Mouse (Mus musculus): ENCODE data around the gene Slc35f1. TPM values are rescaled to one million over a fixed set of nuclear protein-coding genes. Genes with fewer than 3 reads are reported as not detected.

Gene Slc35f1
- polyA plus RNA-seq, 1 experiment from 2014 or later: 18.6 TPM

GRCm38 (mm10) chr10:53120608-53121007, 430.3 kb downstream of the Slc35f1 start:
- H3K9ac ChIP-seq (ENCODE audit: low read length): no peak overlapping the region
- ATAC-seq (no peak), DNase-seq (ENCODE audit: low spot score) (no peak)
- no peak overlapping the region for H3K4me3 ChIP-seq (ENCODE audit: low read depth, low read length)
- H3K27ac ChIP-seq (ENCODE audit: low read depth, low read length): no peak overlapping the region
- H3K9me3 ChIP-seq (replicated peaks; ENCODE audit: control insufficient read depth, low read length): no peaks in the 10 kb centered on the region
- H3K4me1 ChIP-seq (ENCODE audit: control insufficient read depth, insufficient read depth, low read length): peaks cover 8% of the 10 kb centered on the region; the same call in 1 of the 2 replicates
- H3K36me3 ChIP-seq (ENCODE audit: control insufficient read depth, insufficient read depth, low read length): no peaks in the 10 kb centered on the region
- no peak overlapping the region for H3K4me2 ChIP-seq (ENCODE audit: low read length)
- H3K27me3 ChIP-seq (replicated peaks; ENCODE audit: control insufficient read depth, insufficient read depth, low read length): no peaks in the 10 kb centered on the region
- 100% methylated on average over 2 of the region's 2 CpGs for WGBS

DNA sequence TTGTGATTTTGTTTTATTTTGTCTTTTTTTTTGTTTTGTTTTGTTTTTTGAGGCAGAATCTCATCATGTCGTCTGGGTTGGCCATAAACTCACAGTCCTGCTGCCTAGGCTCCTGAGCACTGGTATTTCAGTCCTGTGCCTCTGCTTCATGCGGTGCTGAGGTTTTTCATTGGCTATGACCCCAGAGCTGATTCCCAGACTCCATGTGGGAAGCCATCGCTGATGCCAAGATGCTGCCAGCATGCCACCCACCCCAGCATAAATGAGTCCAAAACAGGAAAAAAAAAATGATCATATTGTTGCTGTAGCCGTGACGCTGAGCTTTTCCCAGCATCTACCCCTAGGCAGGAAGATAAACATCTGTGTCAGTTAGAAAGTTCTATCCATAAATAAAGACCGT, 434.0 kb downstream of the Slc35f1 start:
- DNase-seq (ENCODE audit: low spot score): no peak

DNA sequence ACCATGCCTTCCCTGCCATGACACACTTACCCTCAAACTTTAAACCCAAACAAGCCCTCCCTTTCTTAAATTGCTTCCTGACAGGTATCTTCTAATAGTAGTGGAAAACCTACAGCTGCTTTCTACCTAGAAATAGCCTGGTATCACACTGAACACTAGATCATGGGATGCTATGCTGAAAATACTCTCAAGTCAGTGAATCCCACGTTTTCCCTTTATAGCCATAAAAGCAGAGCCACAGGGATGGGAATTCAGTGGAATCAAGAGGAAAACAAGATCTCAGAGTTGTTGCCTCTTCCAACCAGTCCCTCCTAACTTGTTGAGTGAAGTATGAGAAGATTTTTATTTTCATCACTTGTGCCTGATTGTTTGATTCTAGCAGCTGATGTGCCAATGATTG, 442.4 kb downstream of the Slc35f1 start:
- Histone ChIP-seq H3K27ac (ENCODE audit: low read depth, low read length) (no peak overlapping the region), H3K36me3 (ENCODE audit: control insufficient read depth, insufficient read depth, low read length) (no peaks in the 10 kb centered on the region), H3K4me2 (ENCODE audit: low read length) (no peak overlapping the region), H3K4me1 (ENCODE audit: control insufficient read depth, insufficient read depth, low read length) (no peaks in the 10 kb centered on the region), H3K9me3 (replicated peaks; ENCODE audit: control insufficient read depth, low read length) (no peaks in the 10 kb centered on the region), H3K4me3 (ENCODE audit: low read depth, low read length) (no peak overlapping the region), H3K27me3 (replicated peaks; ENCODE audit: control insufficient read depth, insufficient read depth, low read length) (no peaks in the 10 kb centered on the region), H3K9ac (ENCODE audit: low read length) (no peak overlapping the region)
- ATAC-seq: no peak
- WGBS: 78% methylated on average over 1 of the region's 1 CpGs
- no peak for DNase-seq (ENCODE audit: low spot score)

More for the DNA sequence above, 434.0 kb downstream of the Slc35f1 start:
- Histone ChIP-seq H3K27ac (ENCODE audit: low read depth, low read length) (no peak overlapping the region), H3K36me3 (ENCODE audit: control insufficient read depth, insufficient read depth, low read length) (no peaks in the 10 kb centered on the region), H3K4me3 (ENCODE audit: low read depth, low read length) (no peak overlapping the region), H3K9me3 (replicated peaks; ENCODE audit: control insufficient read depth, low read length) (no peaks in the 10 kb centered on the region), H3K27me3 (replicated peaks; ENCODE audit: control insufficient read depth, insufficient read depth, low read length) (no peaks in the 10 kb centered on the region), H3K9ac (ENCODE audit: low read length) (no peak overlapping the region), H3K4me2 (ENCODE audit: low read length) (no peak overlapping the region), H3K4me1 (ENCODE audit: control insufficient read depth, insufficient read depth, low read length) (no peaks in the 10 kb centered on the region)
- 74% methylated on average over 6 of the region's 6 CpGs for WGBS
- no peak for ATAC-seq

DNA sequence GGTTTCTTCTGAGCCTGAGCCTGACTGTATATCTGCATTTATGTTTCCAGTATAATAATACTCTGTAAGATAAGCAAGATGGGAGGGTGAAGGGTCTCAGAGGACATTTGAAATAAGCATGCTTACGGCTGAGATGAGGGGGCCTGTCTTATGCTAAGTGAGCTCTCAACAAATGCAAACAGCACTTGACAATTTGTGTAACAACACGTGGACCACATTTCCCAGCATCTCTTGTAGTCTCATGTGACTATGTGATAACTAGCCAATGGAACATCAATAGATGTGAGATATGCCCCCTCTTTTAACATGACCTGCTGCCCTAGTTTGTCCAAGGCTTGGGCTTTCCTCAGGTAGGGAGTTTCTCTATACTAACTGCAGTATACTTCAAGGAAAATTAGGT, 460.0 kb downstream of the Slc35f1 start:
- no peaks in the 10 kb centered on the region for H3K4me1 ChIP-seq (ENCODE audit: control insufficient read depth, insufficient read depth, low read length)
- no peaks in the 10 kb centered on the region for H3K9me3 ChIP-seq (replicated peaks; ENCODE audit: control insufficient read depth, low read length)
- no peak overlapping the region for H3K4me2 ChIP-seq (ENCODE audit: low read length)
- H3K27ac ChIP-seq (ENCODE audit: low read depth, low read length): no peak overlapping the region
- ATAC-seq: no peak
- no peak overlapping the region for H3K4me3 ChIP-seq (ENCODE audit: low read depth, low read length)
- WGBS: 75% methylated on average over 2 of the region's 2 CpGs
- no peaks in the 10 kb centered on the region for H3K27me3 ChIP-seq (replicated peaks; ENCODE audit: control insufficient read depth, insufficient read depth, low read length)
- no peak for DNase-seq (ENCODE audit: low spot score)
- H3K36me3 ChIP-seq (ENCODE audit: control insufficient read depth, insufficient read depth, low read length): no peaks in the 10 kb centered on the region
- no peak overlapping the region for H3K9ac ChIP-seq (ENCODE audit: low read length)

DNA sequence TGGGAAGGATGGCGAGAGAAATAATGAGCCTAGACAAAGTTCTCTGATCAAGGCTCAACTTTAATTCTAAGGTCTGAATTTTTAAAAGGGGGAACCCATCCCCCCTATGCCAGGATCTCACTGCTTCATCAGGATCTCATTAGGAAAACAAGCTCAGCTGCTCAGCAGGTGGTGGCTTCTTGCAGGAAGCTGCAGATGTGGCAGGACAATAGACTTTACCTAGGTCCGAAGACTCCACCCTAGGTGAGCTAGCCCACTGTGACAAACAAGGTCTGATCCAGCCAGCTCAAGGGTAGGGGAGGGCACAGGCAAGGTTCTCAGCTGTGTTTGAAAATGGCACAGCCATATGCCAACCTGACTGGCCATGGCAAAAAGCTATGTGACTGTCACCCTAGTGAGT, 460.6 kb downstream of the Slc35f1 start:
- no peaks in the 10 kb centered on the region for H3K9me3 ChIP-seq (replicated peaks; ENCODE audit: control insufficient read depth, low read length)
- H3K27me3 ChIP-seq (replicated peaks; ENCODE audit: control insufficient read depth, insufficient read depth, low read length): no peaks in the 10 kb centered on the region
- H3K4me1 ChIP-seq (ENCODE audit: control insufficient read depth, insufficient read depth, low read length): no peaks in the 10 kb centered on the region
- DNase-seq (ENCODE audit: low spot score) (no peak), ATAC-seq (no peak)
- WGBS: 58% methylated on average over 2 of the region's 2 CpGs
- no peak overlapping the region for H3K4me2 ChIP-seq (ENCODE audit: low read length)
- no peak overlapping the region for H3K9ac ChIP-seq (ENCODE audit: low read length)
- no peak overlapping the region for H3K4me3 ChIP-seq (ENCODE audit: low read depth, low read length)
- H3K36me3 ChIP-seq (ENCODE audit: control insufficient read depth, insufficient read depth, low read length): no peaks in the 10 kb centered on the region
- no peak overlapping the region for H3K27ac ChIP-seq (ENCODE audit: low read depth, low read length)

- 71% methylated on average over 7 of the region's 7 CpGs for WGBS
- Histone ChIP-seq H3K4me2 (ENCODE audit: low read length) (no peak overlapping the region), H3K36me3 (ENCODE audit: control insufficient read depth, insufficient read depth, low read length) (no peaks in the 10 kb centered on the region), H3K27me3 (replicated peaks; ENCODE audit: control insufficient read depth, insufficient read depth, low read length) (no peaks in the 10 kb centered on the region), H3K4me1 (ENCODE audit: control insufficient read depth, insufficient read depth, low read length) (no peaks in the 10 kb centered on the region), H3K4me3 (ENCODE audit: low read depth, low read length) (no peak overlapping the region), H3K27ac (ENCODE audit: low read depth, low read length) (no peak overlapping the region), H3K9ac (ENCODE audit: low read length) (no peak overlapping the region), H3K9me3 (replicated peaks; ENCODE audit: control insufficient read depth, low read length) (no peaks in the 10 kb centered on the region)
- ATAC-seq (no peak), DNase-seq (ENCODE audit: low spot score) (no peak)
Observed at GRCm38 (mm10) chr10:53156374-53156773, 466.0 kb downstream of the Slc35f1 start.

GRCm38 (mm10) chr10:53157740-53158139, 467.4 kb downstream of the Slc35f1 start:
- H3K27ac ChIP-seq (ENCODE audit: low read depth, low read length): no peak overlapping the region
- H3K4me3 ChIP-seq (ENCODE audit: low read depth, low read length): no peak overlapping the region
- H3K27me3 ChIP-seq (replicated peaks; ENCODE audit: control insufficient read depth, insufficient read depth, low read length): no peaks in the 10 kb centered on the region
- no peaks in the 10 kb centered on the region for H3K9me3 ChIP-seq (replicated peaks; ENCODE audit: control insufficient read depth, low read length)
- ATAC-seq (no peak), DNase-seq (ENCODE audit: low spot score) (no peak)
- WGBS: 88% methylated on average over 2 of the region's 2 CpGs
- no peak overlapping the region for H3K4me2 ChIP-seq (ENCODE audit: low read length)
- no peak overlapping the region for H3K9ac ChIP-seq (ENCODE audit: low read length)
- H3K36me3 ChIP-seq (ENCODE audit: control insufficient read depth, insufficient read depth, low read length): no peaks in the 10 kb centered on the region
- no peaks in the 10 kb centered on the region for H3K4me1 ChIP-seq (ENCODE audit: control insufficient read depth, insufficient read depth, low read length)
